Mouse (Mus musculus) embryonic facial prominence, embryonic 11.5 days (tissue): ENCODE measurements around the gene Adprhl1. TPM values are rescaled to one million over a fixed set of nuclear protein-coding genes. Genes with fewer than 3 reads are reported as not detected.

Source experiments
- ATAC-seq: fragments of 200-750 bp; cut with Nextera tagmentation; replicated peaks from 2 replicates; pipeline ENCODE4 v1.8.0; 2017; ENCODE audit warnings: low read depth; ENCODE audit not compliant: insufficient number of reproducible peaks, low FRiP score, low TSS enrichment
- DNase-seq: peaks from one replicate; pipeline ENCODE4 v3.0.0-alpha.2; 2015; ENCODE audit warnings: low spot score
- H3K27ac ChIP-seq: fragments of 300-500 bp; sonication (generic); replicated peaks from 2 replicates; pipeline ENCODE4 v1.5.1; 2014; ENCODE audit warnings: mild to moderate bottlenecking, low read depth, low read length, control low read depth
- H3K27me3 ChIP-seq: fragments of 300-500 bp; sonication (generic); 2 replicates; pipeline ENCODE4 v1.6.1; 2014; ENCODE audit warnings: mild to moderate bottlenecking, low read length, moderate library complexity, mixed read lengths; ENCODE audit not compliant: control insufficient read depth, insufficient read depth
- H3K36me3 ChIP-seq: fragments of 300-500 bp; sonication (generic); replicated peaks from 2 replicates; pipeline ENCODE4 v1.6.1; 2014; ENCODE audit warnings: low read depth, mild to moderate bottlenecking, low read length, moderate library complexity, mixed read lengths; ENCODE audit not compliant: control insufficient read depth, insufficient read depth
- H3K4me1 ChIP-seq: fragments of 300-500 bp; sonication (generic); 2 replicates; pipeline ENCODE4 v1.6.1; 2014; ENCODE audit warnings: low read length, mixed read lengths; ENCODE audit not compliant: control insufficient read depth, insufficient read depth
- H3K4me2 ChIP-seq: fragments of 300-500 bp; sonication (generic); 2 replicates; pipeline ENCODE4 v1.6.1; 2014; ENCODE audit warnings: low read depth, mild to moderate bottlenecking, control low read depth, low read length, moderate library complexity
- H3K4me3 ChIP-seq: fragments of 300-500 bp; sonication (generic); 2 replicates; pipeline ENCODE4 v1.5.1; 2014; ENCODE audit warnings: low read depth, low read length, control low read depth
- H3K9ac ChIP-seq: fragments of 300-500 bp; sonication (generic); replicated peaks from 2 replicates; pipeline ENCODE4 v1.6.1; 2014; ENCODE audit warnings: mild to moderate bottlenecking, control low read depth, low read length
- H3K9me3 ChIP-seq: fragments of 300-500 bp; sonication (generic); replicated peaks from 2 replicates; pipeline ENCODE4 v1.6.1; 2016; ENCODE audit warnings: mild to moderate bottlenecking, low read length, inconsistent platforms, mixed read lengths; ENCODE audit not compliant: control insufficient read depth
- WGBS: fragments of 180-500 bp; shearing (Covaris S2); extraction: QIAGEN DNeasy Blood & Tissue Kit; methylation state at CpG from one replicate; pipeline ENCODE4 v1.1.7; 2014; 5-methylcytosine and 5-hydroxymethylcytosine counted together
- microRNA counts: library from miRNA; unstranded; fragments of <30 nt; microRNA quantifications from one replicate; lab custom pipeline; 2016
- microRNA-seq: library from miRNA; unstranded; fragments of <30 nt; microRNA quantifications from one replicate; pipeline ENCODE4, GENCODE M21; 2016; ENCODE audit warnings: borderline number of aligned reads
- polyA plus RNA-seq: library from polyadenylated mRNA; unstranded; fragments of >200 nt; fragmentation: Nextera tagmentation; extraction: Ambion mirVana; gene quantifications from 2 replicates; pipeline ENCODE4 v1.2.1, GENCODE M21; 2014

The Adprhl1 gene
- polyA plus RNA-seq, 1 experiment from 2014 or later = 1.1 TPM

DNA sequence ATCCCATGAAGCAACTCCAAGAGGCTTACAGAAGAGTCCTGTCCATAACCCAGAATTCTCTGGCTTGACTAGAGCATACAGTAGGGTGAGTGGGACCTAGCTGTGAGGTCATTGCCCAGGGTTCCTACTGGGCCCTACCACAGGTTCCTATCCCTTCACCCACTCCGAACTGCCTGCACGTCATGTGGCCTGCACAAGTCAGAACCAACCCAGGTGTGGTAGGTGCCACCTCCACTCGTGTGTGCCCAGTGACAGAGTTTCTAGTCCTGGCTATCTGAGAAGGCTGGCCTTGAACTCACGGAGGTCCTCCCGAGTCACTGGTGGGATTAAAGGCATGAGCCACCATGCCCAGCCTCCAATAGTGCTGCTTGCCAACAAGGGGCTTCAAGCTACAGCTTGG is 75.8 kb downstream of the Adprhl1 start:
- no peak for ATAC-seq
- DNase-seq = no peak

DNA sequence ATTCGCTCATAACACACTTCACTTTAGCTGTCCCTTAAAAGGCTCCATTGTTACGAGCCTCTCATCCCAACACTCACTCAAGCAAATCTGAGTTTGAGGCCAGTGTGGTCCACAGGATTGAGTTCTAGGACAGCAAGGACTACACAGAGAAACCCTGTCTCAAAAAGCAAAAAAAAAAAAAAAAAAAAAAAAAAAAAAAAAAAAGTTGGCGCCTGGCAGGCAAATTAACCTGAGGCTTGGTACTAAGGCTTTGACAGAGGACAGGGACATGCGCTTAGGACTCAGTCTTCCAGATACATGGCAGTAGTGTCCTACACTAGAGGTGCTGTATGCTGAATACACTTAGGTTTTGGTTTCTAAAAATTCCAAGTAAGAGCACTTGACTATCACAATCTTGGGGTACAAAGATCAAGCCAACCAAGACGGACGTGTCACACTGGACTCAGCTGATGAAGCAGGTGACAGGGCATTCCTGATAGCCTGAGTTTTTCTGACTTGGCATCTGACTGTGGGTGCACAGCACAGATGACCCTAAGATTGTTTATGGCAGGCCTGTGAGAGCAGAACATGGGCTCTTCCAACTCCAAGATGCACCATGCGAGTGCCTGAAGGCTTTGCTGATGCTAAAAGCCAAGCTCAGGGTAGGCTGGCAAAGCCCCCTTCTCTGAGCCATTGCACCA is 76.6 kb downstream of the Adprhl1 start:
- peaks cover 2% of the 10 kb centered on the region; the same call in 1 of the 2 replicates for H3K36me3 ChIP-seq

More for the DNA sequence above, 75.8 kb downstream of the Adprhl1 start:
- H3K4me1 ChIP-seq = no peaks in the 10 kb centered on the region
- no peak overlapping the region for H3K9ac ChIP-seq
- peaks cover 2% of the 10 kb centered on the region; the same call in 1 of the 2 replicates for H3K36me3 ChIP-seq
- no peaks in the 10 kb centered on the region for H3K27me3 ChIP-seq
- H3K4me3 ChIP-seq = no peak overlapping the region
- no peak overlapping the region for H3K27ac ChIP-seq
- WGBS = 92% methylated on average over 5 of the region's 5 CpGs
- H3K4me2 ChIP-seq = no peak overlapping the region
- no peaks in the 10 kb centered on the region for H3K9me3 ChIP-seq

DNA sequence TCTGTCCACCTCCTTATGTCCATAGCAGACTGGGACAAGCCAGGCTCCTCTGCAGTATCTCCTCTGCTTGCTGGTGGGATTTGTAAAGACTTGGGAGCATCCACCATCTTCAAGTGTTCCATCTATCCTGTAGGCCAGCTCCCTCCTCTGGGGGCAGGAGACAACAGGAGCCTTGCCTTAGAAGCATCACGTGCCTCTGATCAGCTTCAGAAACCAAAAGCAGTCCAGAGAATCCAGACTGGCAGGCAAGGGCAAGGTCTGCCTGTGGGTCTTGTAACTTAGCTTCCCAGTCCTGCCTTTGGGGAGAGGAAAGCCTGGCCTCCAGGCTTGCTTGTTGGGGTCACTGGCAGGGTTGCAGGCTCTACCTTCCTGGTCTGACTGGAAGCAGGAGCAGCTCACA is 78.3 kb downstream of the Adprhl1 start:
- ATAC-seq = no peak
- no peak overlapping the region for H3K9ac ChIP-seq
- no peak overlapping the region for H3K27ac ChIP-seq
- 89% methylated on average over 1 of the region's 1 CpGs for WGBS
- H3K9me3 ChIP-seq = no peaks in the 10 kb centered on the region
- no peak overlapping the region for H3K4me2 ChIP-seq
- no peaks in the 10 kb centered on the region for H3K4me1 ChIP-seq
- DNase-seq = no peak
- H3K36me3 ChIP-seq = peaks cover 2% of the 10 kb centered on the region; the same call in 1 of the 2 replicates
- no peaks in the 10 kb centered on the region for H3K27me3 ChIP-seq
- no peak overlapping the region for H3K4me3 ChIP-seq

More for the DNA sequence above, 76.6 kb downstream of the Adprhl1 start:
- Histone ChIP-seq H3K27me3 (no peaks in the 10 kb centered on the region), H3K4me1 (no peaks in the 10 kb centered on the region), H3K27ac (no peak overlapping the region), H3K4me3 (no peak overlapping the region), H3K9me3 (no peaks in the 10 kb centered on the region), H3K9ac (no peak overlapping the region), H3K4me2 (no peak overlapping the region)
- 93% methylated on average over 7 of the region's 7 CpGs for WGBS
- DNase-seq = no peak
- ATAC-seq = no peak

DNA sequence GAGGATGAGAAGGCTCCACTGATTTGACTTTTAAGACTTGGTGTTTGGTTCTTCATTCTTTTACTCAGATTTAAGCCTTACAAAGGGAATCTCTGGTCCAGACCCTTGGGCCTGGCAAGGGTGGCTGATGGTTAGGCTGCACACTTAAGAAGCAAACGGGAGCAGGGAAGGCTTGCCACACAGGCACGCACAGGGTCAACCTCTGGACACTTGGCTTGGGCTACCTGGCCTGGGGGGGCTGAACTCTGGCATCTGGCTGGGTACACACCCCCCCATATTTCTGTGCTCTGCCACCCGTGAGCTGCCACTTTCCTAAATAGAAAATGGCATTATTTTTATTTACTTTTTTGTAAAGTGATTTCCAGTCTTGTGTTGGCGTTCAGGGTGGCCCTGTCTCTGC is 79.2 kb downstream of the Adprhl1 start:
- WGBS = 89% methylated on average over 4 of the region's 4 CpGs
- no peak overlapping the region for H3K27ac ChIP-seq
- H3K9me3 ChIP-seq = no peaks in the 10 kb centered on the region
- no peak for ATAC-seq
- no peak overlapping the region for H3K4me2 ChIP-seq
- H3K4me3 ChIP-seq = no peak overlapping the region
- no peaks in the 10 kb centered on the region for H3K4me1 ChIP-seq
- H3K27me3 ChIP-seq = no peaks in the 10 kb centered on the region
- H3K36me3 ChIP-seq = peaks cover 2% of the 10 kb centered on the region; the same call in 1 of the 2 replicates
- no peak overlapping the region for H3K9ac ChIP-seq
- DNase-seq = no peak

DNA sequence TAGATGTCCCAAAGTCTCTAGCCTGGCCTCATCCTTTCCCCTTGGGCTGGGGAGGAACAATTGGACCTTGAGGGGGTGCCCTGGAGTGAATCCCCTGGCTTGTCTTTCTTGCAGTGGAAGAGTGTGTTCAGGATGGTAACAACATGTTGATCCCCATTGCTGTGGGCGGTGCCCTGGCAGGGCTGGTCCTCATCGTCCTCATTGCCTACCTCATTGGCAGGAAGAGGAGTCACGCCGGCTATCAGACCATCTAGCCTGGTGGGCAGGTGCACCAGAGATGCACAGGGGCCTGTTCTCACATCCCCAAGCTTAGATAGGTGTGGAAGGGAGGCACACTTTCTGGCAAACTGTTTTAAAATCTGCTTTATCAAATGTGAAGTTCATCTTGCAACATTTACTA is 79.7 kb downstream of the Adprhl1 start:
- Histone ChIP-seq H3K4me2 (no peak overlapping the region), H3K36me3 (peaks cover 2% of the 10 kb centered on the region; the same call in 1 of the 2 replicates), H3K9ac (no peak overlapping the region), H3K4me1 (no peaks in the 10 kb centered on the region), H3K27ac (no peak overlapping the region), H3K4me3 (no peak overlapping the region), H3K27me3 (no peaks in the 10 kb centered on the region), H3K9me3 (no peaks in the 10 kb centered on the region)
- DNase-seq = no peak
- WGBS = 93% methylated on average over 4 of the region's 4 CpGs
- no peak for ATAC-seq

MicroRNAs within 50 kb of the gene (microRNA counts, 519-probe panel; counts per million panel counts)
- microRNA mmu-miR-1968 (lab: Ali Mortazavi, UCI) = 1,611 counts per million, percentile 9 among the panel's probes with 10 or more counts

Small RNA genes within 50 kb of the gene (microRNA-seq; reads per million reads assigned to microRNA genes)
- 15.1 reads per million, percentile 16 among the genes with 10 or more reads in this experiment for gene Mir1968

Other genes with a start within 250 kb of the Adprhl1 start
- gene F7, start 228.1 kb downstream of the Adprhl1 start, polyA plus RNA-seq = not detected in 2 replicates
- 1.2 and 1.3 TPM in 2 replicates for gene F10, start 216.9 kb downstream of the Adprhl1 start, polyA plus RNA-seq
- 0.08 and 0.29 TPM in 2 replicates for gene Proz, start 193.2 kb downstream of the Adprhl1 start, polyA plus RNA-seq
- gene Pcid2, start 148.7 kb downstream of the Adprhl1 start, polyA plus RNA-seq = 50.1 and 50.2 TPM in 2 replicates
- gene Cul4a, start 148.5 kb downstream of the Adprhl1 start, polyA plus RNA-seq = 106 and 114 TPM in 2 replicates
- gene Lamp1, start 95.0 kb downstream of the Adprhl1 start, polyA plus RNA-seq = 264 and 265 TPM in 2 replicates
- 13.5 and 14.5 TPM in 2 replicates for gene Grtp1, start 53.5 kb downstream of the Adprhl1 start, polyA plus RNA-seq
- gene Dcun1d2, start 34.0 kb upstream of the Adprhl1 start, polyA plus RNA-seq = 29.3 and 31.7 TPM in 2 replicates
- 31.3 and 36.8 TPM in 2 replicates for gene Tmco3, start 34.0 kb upstream of the Adprhl1 start, polyA plus RNA-seq
- gene Tfdp1, start 84.6 kb upstream of the Adprhl1 start, polyA plus RNA-seq = 207 and 237 TPM in 2 replicates
- gene Atp4b, start 142.7 kb upstream of the Adprhl1 start, polyA plus RNA-seq = not detected in 2 replicates
- 0.06 TPM in 1 of 2 replicates, not detected in the other for gene Grk1, start 150.9 kb upstream of the Adprhl1 start, polyA plus RNA-seq
- gene Tmem255b, start 181.0 kb upstream of the Adprhl1 start, polyA plus RNA-seq = 0.36 and 0.38 TPM in 2 replicates
- gene Gas6, start 240.3 kb upstream of the Adprhl1 start, polyA plus RNA-seq = 4.5 and 5.0 TPM in 2 replicates